Mouse (Mus musculus): ENCODE results near the gene Slc39a8. TPM values are rescaled to one million over a fixed set of nuclear protein-coding genes. Genes with fewer than 3 reads are reported as not detected.

Gene Slc39a8
- polyA plus RNA-seq, 1 experiment from 2014 or later = 36.8 TPM

DNA sequence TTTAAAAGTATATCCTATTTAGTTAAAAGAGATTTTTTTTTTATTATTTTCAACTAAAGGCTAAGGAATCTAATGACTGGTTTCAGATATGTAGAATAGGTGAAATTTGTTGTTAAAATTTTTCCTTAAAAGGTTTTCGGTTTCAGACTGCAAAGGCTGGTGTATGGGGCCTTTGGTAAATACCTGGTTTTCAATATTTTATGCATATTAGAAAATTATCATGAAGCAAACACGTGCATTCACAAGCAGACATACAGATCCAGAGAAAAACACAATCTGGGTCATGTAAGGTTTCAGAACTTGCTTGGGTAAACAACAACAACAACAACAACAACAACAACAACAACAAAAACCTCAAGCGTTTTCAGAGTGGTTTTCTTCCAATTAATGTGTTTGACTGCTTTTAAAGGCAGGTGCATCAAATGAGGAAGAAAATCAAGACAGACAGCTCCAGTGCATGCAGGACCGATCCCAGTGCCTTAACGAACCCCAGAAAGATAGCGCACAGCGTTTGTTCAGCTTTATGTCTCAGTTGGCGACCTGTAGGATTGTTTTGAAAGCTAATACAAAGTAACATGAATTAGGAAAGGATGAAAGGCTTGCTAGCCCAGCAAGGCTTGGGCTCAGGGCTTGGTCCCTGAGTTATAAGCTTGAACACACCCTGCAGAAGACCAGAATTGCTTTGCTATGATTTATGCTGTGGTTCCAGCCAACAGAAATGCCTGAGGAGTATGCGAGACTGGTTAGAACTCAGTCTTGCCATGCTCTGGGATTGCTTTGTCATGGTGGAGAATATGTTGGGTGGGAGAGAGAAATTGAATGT, 62.2 kb downstream of the Slc39a8 start:
- Histone ChIP-seq H3K27ac (ENCODE audit: low read depth, low read length) (no peak overlapping the region), H3K27me3 (replicated peaks; ENCODE audit: control insufficient read depth, insufficient read depth, low read length) (no peaks in the 10 kb centered on the region), H3K36me3 (ENCODE audit: control insufficient read depth, insufficient read depth) (0 out of 2 replicates have a peak, but pooled peaks cover 5% of the 10 kb centered on the region), H3K4me1 (replicated peaks; ENCODE audit: control insufficient read depth, insufficient read depth, low read length) (no peaks in the 10 kb centered on the region), H3K9me3 (ENCODE audit: control insufficient read depth) (no peaks in the 10 kb centered on the region), H3K9ac (ENCODE audit: low read depth, low read length) (no peak overlapping the region), H3K4me3 (ENCODE audit: low read depth, low read length) (no peak overlapping the region), H3K4me2 (replicated peaks; ENCODE audit: low read depth) (no peak overlapping the region)
- TF ChIP-seq CTCF (IDR thresholded peaks at IDR 0.05; ENCODE audit: low read depth) = no peak
- 84% methylated on average over 9 of the region's 9 CpGs for WGBS
- no peak for ATAC-seq

GRCm38 (mm10) chr3:135887856-135888155, 62.7 kb downstream of the Slc39a8 start:
- Histone ChIP-seq H3K4me2 (replicated peaks; ENCODE audit: low read depth) (no peak overlapping the region), H3K27me3 (replicated peaks; ENCODE audit: control insufficient read depth, insufficient read depth, low read length) (no peaks in the 10 kb centered on the region), H3K9me3 (ENCODE audit: control insufficient read depth) (no peaks in the 10 kb centered on the region), H3K27ac (ENCODE audit: low read depth, low read length) (no peak overlapping the region), H3K4me1 (replicated peaks; ENCODE audit: control insufficient read depth, insufficient read depth, low read length) (no peaks in the 10 kb centered on the region), H3K36me3 (ENCODE audit: control insufficient read depth, insufficient read depth) (0 out of 2 replicates have a peak, but pooled peaks cover 5% of the 10 kb centered on the region), H3K4me3 (ENCODE audit: low read depth, low read length) (no peak overlapping the region), H3K9ac (ENCODE audit: low read depth, low read length) (no peak overlapping the region)
- no peak for TF ChIP-seq CTCF (IDR thresholded peaks at IDR 0.05; ENCODE audit: low read depth)
- WGBS = 87% methylated on average over 5 of the region's 5 CpGs
- ATAC-seq = no peak

DNA sequence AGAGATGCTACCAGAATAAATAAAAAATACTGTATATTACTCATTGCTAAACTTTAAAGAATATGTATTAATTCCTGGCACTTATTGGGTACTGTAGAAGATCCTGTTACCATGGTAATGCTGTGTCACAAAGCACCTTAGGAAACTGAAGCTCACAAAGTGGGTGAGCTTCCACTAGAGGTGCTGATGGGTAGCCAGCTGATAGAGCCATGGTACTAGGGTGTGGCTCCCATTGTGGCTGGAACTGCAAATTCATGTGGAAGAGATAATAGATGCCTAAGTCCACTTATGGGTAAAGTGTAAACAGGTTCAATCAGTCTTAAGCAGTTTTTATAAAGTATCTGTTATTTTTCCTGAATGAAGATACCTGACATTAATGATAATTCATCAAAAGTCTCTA, 64.3 kb downstream of the Slc39a8 start:
- H3K4me1 ChIP-seq (replicated peaks; ENCODE audit: control insufficient read depth, insufficient read depth, low read length) = no peaks in the 10 kb centered on the region
- no peak overlapping the region for H3K27ac ChIP-seq (ENCODE audit: low read depth, low read length)
- H3K9me3 ChIP-seq (ENCODE audit: control insufficient read depth) = no peaks in the 10 kb centered on the region
- no peak for ATAC-seq
- no peak overlapping the region for H3K9ac ChIP-seq (ENCODE audit: low read depth, low read length)
- peak; percentile 49; the same call in 1 of the 2 replicates for TF ChIP-seq CTCF (IDR thresholded peaks at IDR 0.05; ENCODE audit: low read depth)
- H3K4me3 ChIP-seq (ENCODE audit: low read depth, low read length) = no peak overlapping the region
- H3K27me3 ChIP-seq (replicated peaks; ENCODE audit: control insufficient read depth, insufficient read depth, low read length) = no peaks in the 10 kb centered on the region
- H3K36me3 ChIP-seq (ENCODE audit: control insufficient read depth, insufficient read depth) = 0 out of 2 replicates have a peak, but pooled peaks cover 5% of the 10 kb centered on the region
- H3K4me2 ChIP-seq (replicated peaks; ENCODE audit: low read depth) = no peak overlapping the region

- no peak overlapping the region for H3K27ac ChIP-seq (ENCODE audit: low read depth, low read length)
- H3K27me3 ChIP-seq (replicated peaks; ENCODE audit: control insufficient read depth, insufficient read depth, low read length) = no peaks in the 10 kb centered on the region
- no peaks in the 10 kb centered on the region for H3K9me3 ChIP-seq (ENCODE audit: control insufficient read depth)
- H3K4me1 ChIP-seq (replicated peaks; ENCODE audit: control insufficient read depth, insufficient read depth, low read length) = no peaks in the 10 kb centered on the region
- no peak for ATAC-seq
- H3K36me3 ChIP-seq (ENCODE audit: control insufficient read depth, insufficient read depth) = no peaks in the 10 kb centered on the region
- no peak overlapping the region for H3K4me3 ChIP-seq (ENCODE audit: low read depth, low read length)
- WGBS = 87% methylated on average over 1 of the region's 1 CpGs
- peak; percentile 40 for TF ChIP-seq CTCF (IDR thresholded peaks at IDR 0.05; ENCODE audit: low read depth)
- H3K4me2 ChIP-seq (replicated peaks; ENCODE audit: low read depth) = no peak overlapping the region
- no peak overlapping the region for H3K9ac ChIP-seq (ENCODE audit: low read depth, low read length)
These were observed 78.3 kb downstream of the Slc39a8 start for GRCm38 (mm10) chr3:135903366-135903765.

DNA sequence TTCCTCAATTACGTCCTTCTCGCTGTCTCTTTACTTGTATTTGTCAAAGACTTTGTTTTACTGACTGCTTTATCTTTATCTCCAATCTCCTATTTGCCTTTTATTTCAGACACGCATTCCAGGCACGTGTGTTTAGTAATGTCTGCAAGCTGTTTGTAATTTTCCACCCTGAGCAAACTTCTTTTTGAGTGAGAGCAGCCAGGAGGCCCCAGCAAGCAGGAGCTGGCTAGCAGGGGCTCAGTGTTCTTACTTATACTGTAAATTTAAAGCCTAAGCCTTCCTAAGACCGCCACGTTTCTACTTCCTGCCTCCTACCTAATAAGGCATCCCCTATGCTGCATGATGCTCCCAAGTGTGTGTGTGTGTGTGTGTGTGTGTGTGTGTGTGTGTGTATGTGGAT, 79.8 kb downstream of the Slc39a8 start:
- Histone ChIP-seq H3K9ac (ENCODE audit: low read depth, low read length) (no peak overlapping the region), H3K27ac (ENCODE audit: low read depth, low read length) (no peak overlapping the region), H3K9me3 (ENCODE audit: control insufficient read depth) (no peaks in the 10 kb centered on the region), H3K4me3 (ENCODE audit: low read depth, low read length) (no peak overlapping the region), H3K27me3 (replicated peaks; ENCODE audit: control insufficient read depth, insufficient read depth, low read length) (no peaks in the 10 kb centered on the region), H3K4me2 (replicated peaks; ENCODE audit: low read depth) (no peak overlapping the region), H3K36me3 (ENCODE audit: control insufficient read depth, insufficient read depth) (no peaks in the 10 kb centered on the region), H3K4me1 (replicated peaks; ENCODE audit: control insufficient read depth, insufficient read depth, low read length) (no peaks in the 10 kb centered on the region)
- no peak for ATAC-seq
- TF ChIP-seq CTCF (IDR thresholded peaks at IDR 0.05; ENCODE audit: low read depth) = no peak
- 43% methylated on average over 6 of the region's 6 CpGs for WGBS

GRCm38 (mm10) chr3:135905729-135906128, 80.7 kb downstream of the Slc39a8 start:
- Histone ChIP-seq H3K4me2 (replicated peaks; ENCODE audit: low read depth) (no peak overlapping the region), H3K27ac (ENCODE audit: low read depth, low read length) (no peak overlapping the region), H3K9me3 (ENCODE audit: control insufficient read depth) (no peaks in the 10 kb centered on the region), H3K9ac (ENCODE audit: low read depth, low read length) (no peak overlapping the region), H3K36me3 (ENCODE audit: control insufficient read depth, insufficient read depth) (no peaks in the 10 kb centered on the region), H3K4me3 (ENCODE audit: low read depth, low read length) (no peak overlapping the region), H3K4me1 (replicated peaks; ENCODE audit: control insufficient read depth, insufficient read depth, low read length) (no peaks in the 10 kb centered on the region), H3K27me3 (replicated peaks; ENCODE audit: control insufficient read depth, insufficient read depth, low read length) (no peaks in the 10 kb centered on the region)
- 95% methylated on average over 1 of the region's 1 CpGs for WGBS
- TF ChIP-seq CTCF (IDR thresholded peaks at IDR 0.05; ENCODE audit: low read depth) = no peak
- ATAC-seq = no peak

Data from intestine, postnatal 0 days (tissue).